Mouse (Mus musculus) left cerebral cortex, adult 2 months (tissue): ENCODE measurements around the gene Erbb3. TPM values are rescaled to one million over a fixed set of nuclear protein-coding genes. Genes with fewer than 3 reads are reported as not detected.

Experiments
- DNase-seq, 2 experiments: peaks; one replicate each; pipeline ENCODE4 v3.0.0; 2021 to 2022; ENCODE audit warnings: low spot score in 2 of 2, mixed read lengths in 1 of 2; ENCODE audit errors: extremely low spot score in 1 of 2
- H3K27ac ChIP-seq: fragments of 200-600 bp; 2 replicates; pipeline ENCODE4 v1.8.1; 2022
- H3K4me3 ChIP-seq: fragments of 200-600 bp; 2 replicates; pipeline ENCODE4 v1.8.1; 2022
- CTCF ChIP-seq: fragments of 200-600 bp; IDR thresholded peaks from 2 replicates; pipeline ENCODE4 v1.8.1; 2022; ENCODE audit warnings: antibody characterized with exemption, mild to moderate bottlenecking, moderate library complexity
- intact Hi-C: fragments of 180-260 bp; cut with DNase I; formaldehyde crosslinking; loops from one replicate; pipeline ENCODE4 v1.15.1; 2025
- total RNA-seq, 2 experiments: library from RNA; stranded (reverse); gene quantifications; 2 replicates each; pipeline ENCODE4 v1.2.3; 2021

Gene Erbb3
- total RNA-seq, 2 experiments from 2014 or later, result 5.0 to 5.4 TPM

- Histone ChIP-seq H3K4me3 (no peak overlapping the region), H3K27ac (no peak overlapping the region)
- no peak for TF ChIP-seq CTCF
- intact Hi-C loops, result no loop called here
- DNase-seq, result no peak
Observed at GRCm38 (mm10) chr10:128601499-128601898, 12.0 kb upstream of the Erbb3 start.

GRCm38 (mm10) chr10:128598476-128598875, 9.0 kb upstream of the Erbb3 start:
- no peak for TF ChIP-seq CTCF
- no peak for DNase-seq
- intact Hi-C loops, result no loop called here
- H3K4me3 ChIP-seq, result no peak overlapping the region
- H3K27ac ChIP-seq, result no peak overlapping the region

DNA sequence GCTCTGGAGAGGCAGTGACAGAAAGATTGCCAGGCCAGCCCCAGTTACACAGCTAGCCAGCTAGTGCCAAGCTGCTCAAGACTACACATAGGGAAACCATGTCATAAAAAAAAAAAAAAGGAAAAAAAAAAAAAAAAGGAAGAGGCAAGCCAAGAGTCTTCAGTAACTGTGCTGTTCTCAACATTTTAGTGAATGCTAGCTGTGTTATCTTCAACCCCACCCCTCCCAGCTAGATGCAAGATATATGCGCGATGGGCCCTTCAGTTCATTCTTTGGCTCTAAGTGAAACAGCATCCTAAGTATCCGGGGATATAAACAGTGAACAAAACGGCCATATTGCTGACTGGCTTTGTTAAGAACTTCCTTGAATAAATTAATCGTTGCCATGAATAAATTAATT, 3.3 kb upstream of the Erbb3 start:
- DNase-seq, result no peak
- no peak for TF ChIP-seq CTCF
- intact Hi-C loops, result no loop called here
- Histone ChIP-seq H3K27ac (no peak overlapping the region), H3K4me3 (no peak overlapping the region)

GRCm38 (mm10) chr10:128591436-128591835, 2.0 kb upstream of the Erbb3 start:
- intact Hi-C loops, result no loop called here
- TF ChIP-seq CTCF, result no peak

DNA sequence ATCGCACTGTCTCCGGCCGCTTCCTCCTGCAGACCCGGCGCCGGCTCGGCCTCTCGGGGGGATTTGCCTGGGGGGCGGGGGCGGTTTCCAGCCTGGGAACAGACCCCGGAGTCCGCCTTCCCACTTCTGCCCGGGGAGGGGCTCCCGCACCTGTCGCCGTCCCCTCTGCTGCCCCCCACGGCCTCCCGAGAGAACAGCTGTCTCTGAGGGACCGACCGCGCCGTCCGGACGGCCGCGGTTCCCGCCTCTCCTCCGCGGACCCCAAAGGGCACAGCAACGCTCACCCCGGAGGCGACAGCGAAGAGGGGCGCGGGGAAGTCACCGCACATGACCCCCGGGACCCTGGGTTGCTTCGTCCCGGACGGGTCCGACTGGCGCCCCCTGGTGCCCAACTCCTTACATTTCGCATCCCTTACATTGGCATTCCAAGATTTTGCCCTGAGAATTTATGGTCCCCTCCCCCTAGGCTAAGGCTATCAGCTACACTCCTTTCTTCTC, 790 bp upstream of the Erbb3 start:
- intact Hi-C loops, result no loop called here
- H3K27ac ChIP-seq, result no peak overlapping the region

More at GRCm38 (mm10) chr10:128591436-128591835, 2.0 kb upstream of the Erbb3 start:
- H3K4me3 ChIP-seq, result no peak overlapping the region
- no peak overlapping the region for H3K27ac ChIP-seq
- DNase-seq, result no peak

GRCm38 (mm10) chr10:128588775-128589463, 533 bp downstream of the Erbb3 start:
- no peak for DNase-seq
- TF ChIP-seq CTCF, result no peak
- Histone ChIP-seq H3K27ac (0 out of 2 replicates have a peak overlapping the region, but pooled peaks have one; percentile 21), H3K4me3 (peak overlapping the region; percentile 52)
- intact Hi-C loops, result no loop called here

More for the DNA sequence above, 790 bp upstream of the Erbb3 start:
- peak; percentile 82 for TF ChIP-seq CTCF
- DNase-seq, result peak; percentile 39 to 42
- peak overlapping the region; percentile 52 for H3K4me3 ChIP-seq

DNA sequence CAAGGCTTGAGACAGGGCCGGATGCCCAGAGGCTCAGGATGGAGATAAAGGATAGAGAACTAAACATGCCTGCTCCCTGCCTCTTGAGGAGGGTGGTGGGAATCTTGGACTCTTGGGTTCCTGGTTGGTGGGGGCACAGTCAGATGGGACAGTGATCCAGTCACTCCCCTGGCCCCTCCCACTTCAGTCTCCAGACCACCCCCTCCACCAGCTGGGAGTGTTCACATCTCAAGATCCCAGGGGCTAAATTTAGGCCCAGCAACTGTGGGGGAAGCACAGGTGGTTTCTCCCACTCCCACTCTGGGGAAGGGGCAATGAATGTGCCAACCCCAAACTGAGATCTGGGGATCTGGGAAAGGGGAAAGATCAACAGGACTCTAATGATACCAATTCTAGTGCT, 1.3 kb downstream of the Erbb3 start:
- no peak for TF ChIP-seq CTCF
- Histone ChIP-seq H3K4me3 (no peak overlapping the region), H3K27ac (peak overlapping the region; percentile 47; the same call in 1 of the 2 replicates)
- intact Hi-C loops, result no loop called here
- no peak for DNase-seq

DNA sequence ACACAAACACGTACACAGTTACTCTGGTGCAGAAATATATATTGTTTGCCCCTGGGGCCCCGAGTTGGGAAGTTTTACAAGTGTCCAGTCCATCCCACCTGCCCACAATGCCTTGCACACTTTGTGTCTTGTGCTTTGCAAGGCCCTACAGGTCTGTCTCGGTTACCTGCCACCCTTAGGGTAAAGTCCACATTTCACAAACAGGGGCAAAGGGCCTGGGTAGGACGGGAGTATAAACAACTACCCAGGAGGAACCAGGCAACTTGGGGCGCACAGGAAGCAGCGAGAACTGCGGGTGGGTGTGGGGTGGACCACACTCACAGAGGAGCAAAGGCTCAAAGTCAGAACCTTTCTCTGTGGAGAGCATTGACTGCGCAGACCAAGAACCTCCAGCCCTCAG, 1.8 kb downstream of the Erbb3 start:
- Histone ChIP-seq H3K27ac (peak overlapping the region; percentile 47; the same call in 1 of the 2 replicates), H3K4me3 (peak overlapping the region; percentile 4; the same call in 1 of the 2 replicates)
- no peak for DNase-seq
- TF ChIP-seq CTCF, result no peak
- intact Hi-C loops, result no loop called here

- intact Hi-C loops, result no loop called here
- no peak for DNase-seq
- TF ChIP-seq CTCF, result no peak
- no peak overlapping the region; the same call in 1 of the 2 replicates for H3K4me3 ChIP-seq
- peak overlapping the region; percentile 47; the same call in 1 of the 2 replicates for H3K27ac ChIP-seq
Observed at GRCm38 (mm10) chr10:128587120-128587519, 2.3 kb downstream of the Erbb3 start.

GRCm38 (mm10) chr10:128586546-128586945, 2.9 kb downstream of the Erbb3 start:
- no peak for DNase-seq
- TF ChIP-seq CTCF, result no peak
- no peak overlapping the region for H3K4me3 ChIP-seq
- peak overlapping the region; percentile 53; the same call in 1 of the 2 replicates for H3K27ac ChIP-seq
- intact Hi-C loops, result no loop called here

GRCm38 (mm10) chr10:128584386-128584785, 5.1 kb downstream of the Erbb3 start:
- H3K4me3 ChIP-seq, result no peak overlapping the region
- TF ChIP-seq CTCF, result no peak
- intact Hi-C loops, result loop anchor here (2.0 kb wide), 1 partner anchor 18 kb away; no protein-coding TSS in a partner anchor
- DNase-seq, result no peak
- no peak overlapping the region for H3K27ac ChIP-seq

DNA sequence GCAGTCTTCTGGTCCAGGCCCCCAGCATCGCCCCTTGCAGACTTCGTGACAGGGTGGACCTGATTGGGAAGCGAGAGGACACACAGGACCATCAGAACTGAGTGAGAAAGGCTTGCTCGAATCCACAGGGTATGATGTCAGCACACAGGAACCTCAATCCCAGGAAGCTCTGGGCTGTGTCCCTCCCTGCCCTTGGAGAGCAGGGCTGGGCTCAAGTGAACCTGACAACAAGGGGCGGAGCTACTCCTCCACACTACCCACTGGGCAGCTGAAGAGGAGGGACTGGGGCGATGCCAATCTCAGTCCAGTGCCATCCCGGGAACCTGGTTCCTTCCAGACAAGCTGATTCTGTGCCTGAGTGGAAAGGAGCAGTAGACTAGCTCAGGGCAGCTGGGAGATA, 5.8 kb downstream of the Erbb3 start:
- TF ChIP-seq CTCF, result no peak
- intact Hi-C loops, result loop anchor here (2.0 kb wide), 1 partner anchor 17 kb away; no protein-coding TSS in a partner anchor
- H3K27ac ChIP-seq, result no peak overlapping the region
- no peak overlapping the region for H3K4me3 ChIP-seq
- peak in 1 of 2 experiments; percentile 33 for DNase-seq

- Histone ChIP-seq H3K27ac (no peak overlapping the region), H3K4me3 (no peak overlapping the region)
- DNase-seq, result no peak
- intact Hi-C loops, result no loop called here
- TF ChIP-seq CTCF, result no peak
Observed at GRCm38 (mm10) chr10:128579731-128580130, 9.7 kb downstream of the Erbb3 start.
